Mouse (Mus musculus): ENCODE measurements around the gene Cenpf. TPM values are rescaled to one million over a fixed set of nuclear protein-coding genes. Genes with fewer than 3 reads are reported as not detected.

The Cenpf gene
- 56.3 and 57.7 TPM in 2 replicates for polyA plus RNA-seq (2015; fragmentation: Nextera tagmentation; extraction: Ambion mirVana)

DNA sequence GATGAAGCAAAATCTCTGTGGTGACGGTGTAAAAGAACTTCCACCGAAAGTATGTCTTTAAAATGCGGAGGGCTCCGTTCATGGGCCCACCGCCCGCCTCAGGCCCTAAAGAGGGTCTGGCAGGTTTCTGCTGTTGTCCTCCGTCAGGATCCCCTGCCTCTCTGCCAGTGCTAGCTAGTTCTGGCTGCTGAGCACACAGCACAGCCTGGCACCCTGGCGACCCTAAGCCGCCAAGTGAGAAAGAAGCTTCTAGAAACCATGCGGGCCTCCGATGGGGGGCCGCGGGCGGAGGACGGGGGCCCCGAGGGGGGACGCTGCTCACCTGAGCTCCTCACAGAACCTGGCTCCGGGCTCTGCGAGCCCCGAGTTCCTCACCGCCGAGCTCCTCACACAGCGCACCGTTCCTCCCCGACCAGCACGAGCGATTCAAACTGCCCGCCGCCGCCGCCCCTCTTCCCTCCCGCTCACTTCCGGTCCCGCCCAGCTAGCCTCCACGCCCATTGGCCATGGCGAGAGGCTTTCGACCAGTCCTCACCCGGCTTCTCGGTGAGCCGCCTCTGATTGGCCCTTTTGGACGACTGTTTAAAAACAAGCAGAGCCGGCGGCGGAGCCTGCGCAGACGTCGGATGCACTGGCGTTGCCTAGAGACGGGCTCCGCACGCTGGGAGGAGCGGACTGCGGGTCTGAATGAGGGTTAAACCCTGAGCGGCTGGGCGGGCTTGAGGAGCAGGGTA is at the start of gene Cenpf:
Cenpf (minus strand) TSS at position 433 of the 734 bp plus-strand sequence.
- peak within 1 kb of the TSS; percentile 80 for H3K4me2 ChIP-seq (replicated peaks)
- H3K9me3 ChIP-seq = no peaks in the 10 kb centered on the region
- peaks cover 32% of the 10 kb centered on the region for H3K4me1 ChIP-seq
- WGBS = under 1% methylated on average over 55 of the region's 55 CpGs
- H3K4me3 ChIP-seq = peak within 1 kb of the TSS; percentile 57
- peak within 1 kb of the TSS; percentile 41 for H3K9ac ChIP-seq (replicated peaks)
- H3K36me3 ChIP-seq = peaks cover 8% of the 10 kb centered on the region
- ATAC-seq (replicated peaks) = peak; percentile 100
- no peaks in the 10 kb centered on the region for H3K27me3 ChIP-seq
- H3K27ac ChIP-seq (replicated peaks) = no peak within 1 kb of the TSS

DNA sequence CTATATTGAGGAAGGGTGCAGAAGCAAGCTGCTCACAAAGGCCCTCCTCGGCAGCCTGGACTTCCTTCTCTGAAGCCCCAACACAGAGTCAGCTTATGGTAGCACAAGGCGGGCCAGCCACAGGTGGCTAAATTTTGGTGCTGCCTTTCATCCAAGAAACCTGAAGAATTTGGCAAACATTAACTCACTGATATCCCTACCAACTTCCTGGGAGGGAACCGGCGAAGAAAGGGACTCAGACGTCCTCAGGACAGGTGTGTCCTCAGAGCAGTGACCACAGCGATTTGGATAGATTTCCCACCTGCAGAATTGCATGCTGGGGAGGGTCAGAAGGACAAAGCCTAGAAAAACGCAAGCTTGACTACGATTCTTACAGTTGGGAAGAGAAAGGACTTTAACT is 44.3 kb upstream of the Cenpf start:
- H3K27me3 ChIP-seq = peaks cover 37% of the 10 kb centered on the region
- ATAC-seq (replicated peaks) = no peak
- H3K9ac ChIP-seq (replicated peaks) = no peak overlapping the region
- H3K4me1 ChIP-seq = peaks cover 19% of the 10 kb centered on the region
- no peaks in the 10 kb centered on the region for H3K36me3 ChIP-seq
- no peaks in the 10 kb centered on the region for H3K9me3 ChIP-seq
- H3K27ac ChIP-seq (replicated peaks) = no peak overlapping the region
- no peak overlapping the region for H3K4me3 ChIP-seq
- 81% methylated on average over 8 of the region's 8 CpGs for WGBS
- no peak overlapping the region for H3K4me2 ChIP-seq (replicated peaks)

DNA sequence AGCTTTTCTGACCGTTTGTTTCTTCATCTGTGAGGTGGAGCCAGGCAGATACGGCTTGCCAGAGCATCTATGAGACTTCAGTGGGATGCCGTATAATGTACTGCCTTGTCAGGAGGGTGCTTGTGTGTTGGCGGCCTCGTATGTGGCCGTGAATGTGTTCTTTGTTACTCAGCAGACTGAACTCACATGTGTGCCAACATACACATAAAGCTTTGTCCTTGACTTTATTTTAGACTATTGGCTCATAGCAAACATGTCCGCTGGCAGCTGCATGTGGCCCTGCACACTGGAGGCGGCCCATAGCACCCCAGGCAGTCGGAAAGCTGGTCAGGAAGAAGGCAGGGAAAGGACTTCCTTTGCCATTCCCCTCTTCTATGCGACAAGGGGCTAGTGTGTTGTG is 43.8 kb upstream of the Cenpf start:
- peaks cover 42% of the 10 kb centered on the region for H3K27me3 ChIP-seq
- H3K4me3 ChIP-seq = no peak overlapping the region
- WGBS = 56% methylated on average over 10 of the region's 10 CpGs
- no peak overlapping the region for H3K9ac ChIP-seq (replicated peaks)
- H3K4me1 ChIP-seq = peaks cover 20% of the 10 kb centered on the region
- no peaks in the 10 kb centered on the region for H3K36me3 ChIP-seq
- ATAC-seq (replicated peaks) = no peak
- H3K9me3 ChIP-seq = no peaks in the 10 kb centered on the region
- H3K27ac ChIP-seq (replicated peaks) = no peak overlapping the region
- H3K4me2 ChIP-seq (replicated peaks) = no peak overlapping the region

DNA sequence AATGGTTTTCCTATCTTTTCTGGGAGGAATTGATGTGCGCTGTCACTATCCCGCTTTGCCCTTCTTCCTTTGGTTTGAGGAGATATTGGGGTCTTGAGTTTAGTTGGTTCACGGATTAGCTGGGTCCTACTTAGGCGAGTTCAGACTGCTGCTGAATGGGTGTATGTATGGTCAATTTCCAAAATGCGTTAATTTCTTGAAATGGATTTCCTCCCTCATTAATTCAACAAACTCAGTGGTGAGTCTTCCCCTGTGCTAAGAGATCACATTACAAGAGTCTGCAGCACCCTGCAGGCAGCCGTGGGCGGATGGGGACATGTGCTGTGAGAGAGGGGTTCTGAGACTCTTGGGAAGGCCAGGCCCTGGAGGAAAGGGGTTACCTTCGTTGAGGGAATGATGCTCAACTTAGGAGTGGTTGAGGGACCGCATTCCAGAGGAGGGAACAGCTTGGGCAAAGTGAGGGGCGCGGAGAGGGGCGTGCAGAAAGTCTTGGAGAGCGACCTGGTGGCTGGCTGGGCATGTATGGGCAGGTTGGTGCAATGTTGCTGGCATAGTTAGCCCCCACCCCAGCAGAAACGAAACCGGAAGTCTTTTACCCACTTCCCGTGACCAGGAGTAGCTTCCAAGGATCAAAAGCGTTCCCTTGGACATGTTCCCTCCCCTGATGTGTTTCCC is 41.4 kb upstream of the Cenpf start:
- H3K4me1 ChIP-seq = peaks cover 20% of the 10 kb centered on the region
- no peak for ATAC-seq (replicated peaks)
- WGBS = 9% methylated on average over 17 of the region's 17 CpGs

DNA sequence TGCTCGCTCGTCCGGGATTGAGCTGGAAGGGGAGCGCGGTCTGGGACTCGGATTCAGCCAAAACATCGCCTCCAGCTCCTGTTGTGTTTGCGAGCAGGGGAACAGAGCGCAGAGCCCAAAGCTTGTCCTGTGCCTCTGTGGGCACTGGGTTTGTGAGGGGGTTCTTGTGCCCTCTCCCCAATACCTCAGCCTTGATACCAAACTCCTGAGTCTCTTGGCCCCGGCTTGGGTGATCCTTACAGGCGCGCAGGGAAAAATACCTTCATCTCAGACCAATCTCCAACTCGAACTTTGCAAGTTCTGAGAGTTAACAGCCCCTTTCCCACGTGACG is 40.9 kb upstream of the Cenpf start:
- ATAC-seq (replicated peaks) = no peak
- peak overlapping the region; percentile 45 for H3K9ac ChIP-seq (replicated peaks)
- no peaks in the 10 kb centered on the region for H3K36me3 ChIP-seq
- H3K4me3 ChIP-seq = peak overlapping the region; percentile 56
- under 1% methylated on average over 15 of the region's 15 CpGs for WGBS
- H3K4me2 ChIP-seq (replicated peaks) = peak overlapping the region; percentile 99
- peaks cover 49% of the 10 kb centered on the region for H3K27me3 ChIP-seq
- peaks cover 20% of the 10 kb centered on the region for H3K4me1 ChIP-seq
- H3K9me3 ChIP-seq = no peaks in the 10 kb centered on the region
- H3K27ac ChIP-seq (replicated peaks) = no peak overlapping the region

More for the DNA sequence above, 41.4 kb upstream of the Cenpf start:
- Histone ChIP-seq H3K9me3 (no peaks in the 10 kb centered on the region), H3K4me2 (replicated peaks) (peak overlapping the region; percentile 99), H3K9ac (replicated peaks) (no peak overlapping the region), H3K4me3 (peak overlapping the region; percentile 56; the same call in 1 of the 2 replicates), H3K36me3 (no peaks in the 10 kb centered on the region), H3K27ac (replicated peaks) (no peak overlapping the region), H3K27me3 (peaks cover 49% of the 10 kb centered on the region)

DNA sequence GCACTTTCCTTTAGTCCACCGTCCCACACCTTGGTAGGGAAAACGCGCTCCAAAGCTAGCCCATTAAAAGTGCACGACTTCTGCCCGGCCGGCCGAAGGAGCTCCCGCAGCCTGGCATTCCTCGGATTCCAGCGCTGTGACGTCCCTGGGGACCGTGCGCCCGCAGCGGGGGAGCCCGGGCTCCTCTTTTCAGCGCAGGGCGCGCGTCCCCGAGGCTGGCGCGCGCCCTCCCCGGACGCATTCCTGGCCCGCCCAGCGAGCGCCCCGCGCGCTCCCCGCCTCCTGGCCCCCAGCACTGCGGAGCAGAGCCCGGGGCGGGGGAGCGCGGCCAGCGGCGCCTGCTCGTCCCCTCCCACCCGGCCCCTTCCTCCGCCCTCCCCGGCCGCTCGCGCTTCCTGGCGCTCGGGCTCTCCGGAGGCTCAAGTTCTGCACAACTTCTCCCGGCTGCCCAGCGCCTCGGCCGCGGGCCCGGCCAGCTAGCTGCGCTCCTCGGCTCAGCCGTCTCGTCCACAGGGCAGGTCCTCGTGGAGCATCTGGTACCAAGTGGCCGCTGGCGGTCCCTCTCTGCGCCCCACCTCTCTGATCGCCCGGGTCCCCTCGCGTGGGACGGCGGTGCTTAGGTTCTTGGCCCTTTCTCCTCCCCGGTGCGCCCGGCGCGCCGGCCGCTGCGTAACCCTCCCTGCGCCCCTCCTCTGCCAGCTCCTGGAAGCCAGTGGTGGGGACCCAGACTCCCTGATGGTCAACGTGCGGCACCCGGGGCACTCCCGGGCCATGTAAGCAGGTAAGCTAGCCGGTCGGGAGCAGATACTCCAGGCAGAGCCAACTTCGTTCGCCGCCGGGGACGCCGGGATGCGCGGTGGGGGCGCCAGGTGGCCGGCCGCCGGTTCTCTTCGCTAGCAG is 40.2 kb upstream of the Cenpf start, which contains the start of gene Ptpn14:
Ptpn14 (plus strand) TSS at position 385 of the 900 bp plus-strand sequence.
- Histone ChIP-seq H3K9me3 (no peaks in the 10 kb centered on the region), H3K27ac (replicated peaks) (no peak within 1 kb of the TSS; the same call in none of the 2 replicates), H3K4me3 (peak within 1 kb of the TSS; percentile 56), H3K4me2 (replicated peaks) (peak within 1 kb of the TSS; percentile 99), H3K27me3 (peaks cover 49% of the 10 kb centered on the region), H3K9ac (replicated peaks) (peak within 1 kb of the TSS; percentile 45), H3K4me1 (peaks cover 20% of the 10 kb centered on the region), H3K36me3 (no peaks in the 10 kb centered on the region)
- WGBS = under 1% methylated on average over 86 of the region's 98 CpGs
- ATAC-seq (replicated peaks) = peak; percentile 86

DNA sequence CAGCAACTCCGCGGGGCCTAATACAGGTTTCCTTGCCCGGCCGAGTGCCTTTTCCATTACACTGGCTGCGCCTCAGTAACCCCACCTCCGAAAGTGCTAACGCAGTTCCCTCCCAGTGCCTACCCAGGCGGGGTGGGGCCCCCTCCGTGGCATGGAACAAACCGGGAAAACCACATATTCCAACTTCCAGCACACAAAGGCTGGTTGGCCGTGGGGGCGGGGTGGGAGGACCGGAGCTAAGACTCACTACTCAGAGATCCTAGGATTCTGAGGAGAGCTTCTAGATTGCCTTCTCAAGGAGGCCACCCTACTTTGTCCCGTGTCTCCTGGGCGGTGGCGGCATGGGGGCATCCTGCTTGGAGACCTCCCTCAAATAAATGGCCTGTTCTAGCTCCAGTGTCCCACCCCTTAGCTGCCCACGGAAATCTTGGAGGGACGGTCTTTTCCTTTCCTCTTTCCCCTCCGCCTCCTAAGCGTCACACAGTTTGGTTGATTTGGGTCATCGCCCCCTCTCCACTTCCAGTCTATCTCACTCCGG is 39.5 kb upstream of the Cenpf start:
- peak overlapping the region; percentile 56 for H3K4me3 ChIP-seq
- peak overlapping the region; percentile 45 for H3K9ac ChIP-seq (replicated peaks)
- peaks cover 20% of the 10 kb centered on the region for H3K4me1 ChIP-seq
- H3K9me3 ChIP-seq = no peaks in the 10 kb centered on the region
- no peak overlapping the region; the same call in 1 of the 2 replicates for H3K27ac ChIP-seq (replicated peaks)
- ATAC-seq (replicated peaks) = peak; percentile 30; the same call in 1 of the 2 replicates
- peak overlapping the region; percentile 99 for H3K4me2 ChIP-seq (replicated peaks)
- 1% methylated on average over 22 of the region's 22 CpGs for WGBS
- no peaks in the 10 kb centered on the region for H3K36me3 ChIP-seq
- H3K27me3 ChIP-seq = peaks cover 49% of the 10 kb centered on the region

DNA sequence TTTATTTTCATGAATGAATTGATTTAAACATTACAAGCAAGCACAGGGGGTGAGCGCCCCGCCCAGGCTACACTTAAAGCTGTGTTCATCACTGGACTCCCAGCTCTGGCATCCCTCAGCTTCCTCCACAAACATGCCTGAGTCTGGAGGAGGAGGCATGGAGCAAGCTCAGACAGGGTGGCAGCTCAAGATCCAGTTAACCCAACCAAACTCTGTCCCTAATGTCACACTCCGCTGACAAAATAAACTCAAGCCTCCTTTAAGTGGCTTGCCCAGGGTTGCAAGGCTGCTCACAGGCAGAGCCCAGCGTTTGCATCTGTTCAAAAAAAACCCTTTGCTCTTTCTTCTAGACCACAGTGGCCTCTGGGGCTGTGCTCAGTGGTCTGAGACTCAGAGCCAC is 38.2 kb upstream of the Cenpf start:
- Histone ChIP-seq H3K36me3 (no peaks in the 10 kb centered on the region), H3K4me2 (replicated peaks) (no peak overlapping the region), H3K4me3 (no peak overlapping the region), H3K27me3 (peaks cover 49% of the 10 kb centered on the region), H3K9ac (replicated peaks) (no peak overlapping the region), H3K27ac (replicated peaks) (no peak overlapping the region), H3K4me1 (peaks cover 20% of the 10 kb centered on the region), H3K9me3 (no peaks in the 10 kb centered on the region)
- ATAC-seq (replicated peaks) = no peak
- 64% methylated on average over 4 of the region's 4 CpGs for WGBS

DNA sequence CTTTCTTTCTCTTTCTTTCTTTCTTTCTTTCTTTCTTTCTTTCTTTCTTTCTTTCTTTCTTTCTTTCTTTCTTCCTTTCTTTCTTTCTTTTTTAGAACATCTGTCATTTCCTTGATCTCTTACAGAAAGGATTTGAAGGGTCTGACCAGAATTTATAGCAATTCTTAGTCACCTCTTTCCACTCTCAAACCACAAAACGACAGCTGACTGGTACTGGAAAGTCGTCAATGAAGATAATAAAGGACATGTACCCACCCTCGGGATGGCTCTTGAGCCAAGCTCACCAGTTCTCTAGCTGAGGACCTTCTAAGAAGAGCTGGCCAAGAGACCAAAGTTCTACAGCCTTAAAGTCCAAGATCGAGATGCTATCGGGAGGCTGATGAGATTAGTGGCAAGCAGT is 30.7 kb upstream of the Cenpf start:
- H3K4me3 ChIP-seq = no peak overlapping the region

DNA sequence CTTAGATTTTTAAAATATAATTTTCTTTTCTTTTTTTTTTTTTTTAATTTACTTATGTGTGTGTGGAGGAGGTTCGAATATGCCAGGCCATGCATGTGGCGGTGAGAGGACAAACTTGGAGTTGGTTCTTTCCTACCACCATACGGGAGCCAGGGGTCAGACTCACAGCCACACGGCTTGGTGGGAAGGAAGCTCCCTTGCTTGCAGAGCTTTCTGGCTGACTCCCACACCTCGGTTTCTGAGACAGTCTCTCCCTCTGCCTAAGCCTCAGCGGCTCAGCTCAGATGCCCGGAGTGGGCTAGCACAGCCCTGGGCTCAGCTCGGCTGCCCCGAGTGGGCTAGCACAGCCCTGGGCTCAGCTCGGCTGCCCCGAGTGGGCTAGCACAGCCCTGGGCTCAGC is 29.7 kb upstream of the Cenpf start:
- 91% methylated on average over 11 of the region's 11 CpGs for WGBS
- ATAC-seq (replicated peaks) = no peak
- Histone ChIP-seq H3K4me2 (replicated peaks) (no peak overlapping the region), H3K9ac (replicated peaks) (no peak overlapping the region), H3K27ac (replicated peaks) (no peak overlapping the region), H3K36me3 (no peaks in the 10 kb centered on the region), H3K4me3 (no peak overlapping the region), H3K27me3 (no peaks in the 10 kb centered on the region), H3K9me3 (no peaks in the 10 kb centered on the region), H3K4me1 (no peaks in the 10 kb centered on the region)

More for the DNA sequence above, 30.7 kb upstream of the Cenpf start:
- Histone ChIP-seq H3K27me3 (no peaks in the 10 kb centered on the region), H3K9ac (replicated peaks) (no peak overlapping the region), H3K4me1 (no peaks in the 10 kb centered on the region), H3K9me3 (no peaks in the 10 kb centered on the region), H3K27ac (replicated peaks) (no peak overlapping the region), H3K36me3 (no peaks in the 10 kb centered on the region), H3K4me2 (replicated peaks) (no peak overlapping the region)
- WGBS = 79% methylated on average over 5 of the region's 5 CpGs
- no peak for ATAC-seq (replicated peaks)

DNA sequence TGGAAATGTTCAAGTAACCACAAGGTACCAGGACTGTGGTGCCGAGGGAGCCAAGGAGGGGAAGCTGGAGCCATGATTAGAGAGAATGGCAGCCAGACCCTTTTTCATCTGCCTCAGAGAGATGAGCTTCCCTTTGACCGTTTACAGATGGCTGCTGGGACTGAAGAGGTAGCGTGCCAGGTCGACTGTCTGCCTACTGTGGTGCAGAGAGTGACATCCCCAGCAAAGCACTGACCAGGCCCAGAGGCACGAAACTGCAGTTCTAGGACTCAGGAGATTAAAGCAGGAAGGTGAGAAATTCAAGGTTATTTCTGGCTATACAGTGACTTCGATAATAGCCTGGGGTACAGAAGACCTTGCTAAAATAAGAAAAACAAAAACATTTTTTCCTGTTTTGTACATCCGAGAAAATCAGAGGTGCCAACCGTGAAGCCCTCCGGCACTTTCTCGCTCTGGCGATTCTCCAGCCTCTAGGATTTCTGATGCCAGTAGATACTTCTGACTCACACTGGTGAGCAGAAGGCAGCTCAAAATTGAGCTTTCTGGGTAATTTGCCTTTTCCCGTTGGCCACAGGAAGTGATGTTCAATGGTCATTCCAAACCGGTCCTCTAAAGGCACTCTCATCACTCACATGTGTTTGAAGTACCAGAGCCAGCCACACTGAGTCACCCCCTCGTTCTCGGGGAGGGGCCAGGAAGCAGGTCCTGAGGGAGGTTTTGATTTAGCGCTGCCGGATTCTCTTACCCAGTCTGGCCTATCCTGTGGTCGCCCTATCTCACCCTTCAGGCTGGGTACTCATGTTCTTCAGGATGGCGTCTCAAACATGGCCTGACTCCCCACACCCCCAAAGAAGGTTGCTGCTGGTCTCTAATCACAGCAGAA is 28.3 kb upstream of the Cenpf start:
- Histone ChIP-seq H3K9me3 (no peaks in the 10 kb centered on the region), H3K4me1 (no peaks in the 10 kb centered on the region), H3K4me3 (no peak overlapping the region), H3K27ac (replicated peaks) (no peak overlapping the region), H3K36me3 (no peaks in the 10 kb centered on the region), H3K27me3 (no peaks in the 10 kb centered on the region), H3K9ac (replicated peaks) (no peak overlapping the region), H3K4me2 (replicated peaks) (no peak overlapping the region)
- WGBS = 70% methylated on average over 19 of the region's 19 CpGs
- no peak for ATAC-seq (replicated peaks)
